Mouse (Mus musculus) MEL (cell line): Measurements from ENCODE around the gene Gm42688. TPM values are rescaled to one million over a fixed set of nuclear protein-coding genes. Genes with fewer than 3 reads are reported as not detected.

ENCODE experiments used
- DNase-seq: peaks from one replicate; pipeline ENCODE4 v3.0.0; 2011; ENCODE audit warnings: low read depth, low spot score
- H3K27ac ChIP-seq: 2 replicates; pipeline ENCODE4 v1.5.1; 2012; ENCODE audit warnings: low read depth, mild to moderate bottlenecking, control low read depth, low read length, moderate library complexity; ENCODE audit not compliant: control insufficient read depth
- H3K27me3 ChIP-seq, 2 experiments: fragments of 150-350 bp in 1 of 2; sonication (generic) in 1 of 2; 2 replicates each; pipeline ENCODE4 v1.6.1; 2012; ENCODE audit warnings: low read length in 2 of 2, mild to moderate bottlenecking in 2 of 2, improper control_type of control experiment in 1 of 2, moderate library complexity in 1 of 2; ENCODE audit not compliant: insufficient read depth in 2 of 2, control insufficient read depth in 1 of 2
- H3K36me3 ChIP-seq, 2 experiments: 2 replicates each; pipeline ENCODE4 v1.6.1; 2012 to 2014; ENCODE audit warnings: low read length in 2 of 2, improper control_type of control experiment in 1 of 2, inconsistent platforms in 1 of 2, mild to moderate bottlenecking in 1 of 2; ENCODE audit not compliant: insufficient read depth in 2 of 2, control insufficient read depth in 1 of 2
- H3K4me1 ChIP-seq, 2 experiments: fragments of 150-350 bp in 1 of 2; sonication (generic) in 1 of 2; 2 replicates each; pipeline ENCODE4 v1.6.1; 2012; ENCODE audit warnings: low read length in 2 of 2, improper control_type of control experiment in 1 of 2, mild to moderate bottlenecking in 1 of 2; ENCODE audit not compliant: insufficient read depth in 2 of 2, control insufficient read depth in 1 of 2
- H3K4me3 ChIP-seq, 2 experiments: fragments of 150-350 bp in 1 of 2; sonication (generic) in 1 of 2; 2 replicates each; pipeline ENCODE4 v1.5.1; 2012; ENCODE audit warnings: low read depth in 2 of 2, low read length in 2 of 2, mild to moderate bottlenecking in 2 of 2, moderate library complexity in 2 of 2, control low read depth in 1 of 2, improper control_type of control experiment in 1 of 2; ENCODE audit not compliant: control insufficient read depth in 1 of 2, insufficient read depth in 1 of 2
- H3K79me2 ChIP-seq: 2 replicates; pipeline ENCODE4 v1.6.1; 2012; ENCODE audit warnings: mild to moderate bottlenecking, low read length, moderate library complexity; ENCODE audit not compliant: control insufficient read depth, poor library complexity, insufficient read depth
- H3K9ac ChIP-seq: 2 replicates; pipeline ENCODE4 v1.6.1; 2012; ENCODE audit warnings: low read depth, mild to moderate bottlenecking, control low read depth, low read length, moderate library complexity; ENCODE audit not compliant: control insufficient read depth, poor library complexity, severe bottlenecking
- H3K9me3 ChIP-seq: fragments of 150-350 bp; sonication (generic); replicated peaks from 2 replicates; pipeline ENCODE4 v1.6.1; 2012; ENCODE audit warnings: mild to moderate bottlenecking, low read length, improper control_type of control experiment, moderate library complexity; ENCODE audit not compliant: insufficient read depth
- BHLHE40 ChIP-seq: IDR thresholded peaks from 2 replicates; pipeline ENCODE4 v1.6.1; 2012; ENCODE audit warnings: low read depth, mild to moderate bottlenecking, inconsistent platforms, low read length, improper control_type of control experiment, borderline replicate concordance
- CHD1 ChIP-seq: IDR thresholded peaks from 2 replicates; pipeline ENCODE4 v1.6.1; 2012; ENCODE audit warnings: low read depth, mild to moderate bottlenecking, inconsistent platforms, low read length, improper control_type of control experiment
- CHD2 ChIP-seq: IDR thresholded peaks from 2 replicates; pipeline ENCODE4 v1.6.1; 2011; ENCODE audit warnings: low read length, improper control_type of control experiment
- CTCF ChIP-seq, 3 experiments: IDR thresholded peaks in 2 of 3; conservative IDR thresholded peaks in 1 of 3; 2 replicates each; pipeline ENCODE4 v1.5.1; 2011 to 2012; ENCODE audit warnings: low read length in 3 of 3, low read depth in 2 of 3, mild to moderate bottlenecking in 2 of 3, improper control_type of control experiment in 1 of 3, inconsistent platforms in 1 of 3, mixed read lengths in 1 of 3, moderate library complexity in 1 of 3; ENCODE audit not compliant: control insufficient read depth in 1 of 3, insufficient read depth in 1 of 3, poor library complexity in 1 of 3, severe bottlenecking in 1 of 3
- E2F4 ChIP-seq: IDR thresholded peaks from 2 replicates; pipeline ENCODE4 v1.6.1; 2011; ENCODE audit warnings: low read depth, low read length, improper control_type of control experiment, borderline replicate concordance
- ELF1 ChIP-seq: IDR thresholded peaks from 2 replicates; pipeline ENCODE4 v1.6.1; 2014; ENCODE audit warnings: low read depth, mild to moderate bottlenecking, inconsistent platforms, low read length, improper control_type of control experiment, moderate library complexity
- EP300 ChIP-seq, 2 experiments: IDR thresholded peaks; 2 replicates each; pipeline ENCODE4 v1.6.1; 2011; ENCODE audit warnings: improper control_type of control experiment in 2 of 2, low read length in 2 of 2, low read depth in 1 of 2, mild to moderate bottlenecking in 1 of 2
- ETS1 ChIP-seq: IDR thresholded peaks from 2 replicates; pipeline ENCODE4 v1.6.1; 2012; ENCODE audit warnings: low read depth, mild to moderate bottlenecking, inconsistent platforms, low read length, improper control_type of control experiment, moderate library complexity
- GABPA ChIP-seq: IDR thresholded peaks from 2 replicates; pipeline ENCODE4 v1.6.1; 2012; ENCODE audit warnings: low read depth, mild to moderate bottlenecking, inconsistent platforms, low read length, improper control_type of control experiment, moderate library complexity
- GATA1 ChIP-seq: IDR thresholded peaks from 2 replicates; pipeline ENCODE4 v1.6.1; 2011; ENCODE audit warnings: low read depth, low read length, improper control_type of control experiment
- HCFC1 ChIP-seq: IDR thresholded peaks from 2 replicates; pipeline ENCODE4 v1.6.1; 2012; ENCODE audit warnings: low read depth, mild to moderate bottlenecking, inconsistent platforms, low read length, improper control_type of control experiment, moderate library complexity
- JUND ChIP-seq: IDR thresholded peaks from 2 replicates; pipeline ENCODE4 v1.6.1; 2011; ENCODE audit warnings: low read depth, mild to moderate bottlenecking, improper control_type of control experiment, low read length
- KAT2A ChIP-seq: conservative IDR thresholded peaks from 2 replicates; pipeline ENCODE4 v1.6.1; 2012; ENCODE audit warnings: low read depth, low read length, improper control_type of control experiment, inconsistent platforms
- MAFK ChIP-seq: IDR thresholded peaks from 2 replicates; pipeline ENCODE4 v1.6.1; 2011; ENCODE audit warnings: low read depth, mild to moderate bottlenecking, low read length, improper control_type of control experiment, borderline replicate concordance
- MAX ChIP-seq: IDR thresholded peaks from 2 replicates; pipeline ENCODE4 v1.6.1; 2011; ENCODE audit warnings: low read length, improper control_type of control experiment
- MAZ ChIP-seq: IDR thresholded peaks from 2 replicates; pipeline ENCODE4 v1.6.1; 2012; ENCODE audit warnings: low read depth, mild to moderate bottlenecking, inconsistent platforms, low read length, improper control_type of control experiment
- MEF2A ChIP-seq: IDR thresholded peaks from 2 replicates; pipeline ENCODE4 v1.6.1; 2014; ENCODE audit warnings: low read depth, mild to moderate bottlenecking, inconsistent platforms, low read length, improper control_type of control experiment; ENCODE audit not compliant: poor library complexity, insufficient replicate concordance, severe bottlenecking; ENCODE audit errors: extremely low read depth
- MXI1 ChIP-seq: IDR thresholded peaks from 2 replicates; pipeline ENCODE4 v1.6.1; 2011; ENCODE audit warnings: mild to moderate bottlenecking, low read depth, low read length, improper control_type of control experiment
- MYB ChIP-seq: IDR thresholded peaks from 2 replicates; pipeline ENCODE4 v1.6.1; 2011; ENCODE audit warnings: mild to moderate bottlenecking, low read depth, low read length, improper control_type of control experiment
- MYC ChIP-seq: IDR thresholded peaks from 2 replicates; pipeline ENCODE4 v1.6.1; 2011; ENCODE audit warnings: low read depth, mild to moderate bottlenecking, low read length, improper control_type of control experiment, moderate library complexity
- NELFE ChIP-seq: IDR thresholded peaks from 2 replicates; pipeline ENCODE4 v1.6.1; 2011; ENCODE audit warnings: low read depth, low read length, improper control_type of control experiment
- NRF1 ChIP-seq: IDR thresholded peaks from 2 replicates; pipeline ENCODE4 v1.6.1; 2014; ENCODE audit warnings: low read depth, mild to moderate bottlenecking, inconsistent platforms, low read length, improper control_type of control experiment, moderate library complexity; ENCODE audit not compliant: poor library complexity, insufficient read depth, severe bottlenecking
- POLR2A ChIP-seq, 2 experiments: IDR thresholded peaks; 2 replicates each; pipeline ENCODE4 v1.6.1; 2011 to 2012; ENCODE audit warnings: low read length in 2 of 2, mild to moderate bottlenecking in 2 of 2, control low read depth in 1 of 2, improper control_type of control experiment in 1 of 2, low read depth in 1 of 2, moderate library complexity in 1 of 2; ENCODE audit not compliant: control insufficient read depth in 1 of 2, insufficient read depth in 1 of 2, poor library complexity in 1 of 2
- POLR2AphosphoS2 ChIP-seq: IDR thresholded peaks from 2 replicates; pipeline ENCODE4 v1.6.1; 2011; ENCODE audit warnings: low read length, improper control_type of control experiment
- POLR2AphosphoS5 ChIP-seq: IDR thresholded peaks from 2 replicates; pipeline ENCODE4 v1.6.1; 2012; ENCODE audit warnings: low read depth, borderline replicate concordance, mild to moderate bottlenecking, inconsistent platforms, low read length, moderate library complexity, mixed read lengths
- RAD21 ChIP-seq: IDR thresholded peaks from 2 replicates; pipeline ENCODE4 v1.6.1; 2011; ENCODE audit warnings: mild to moderate bottlenecking, low read depth, low read length, improper control_type of control experiment
- RCOR1 ChIP-seq: IDR thresholded peaks from 2 replicates; pipeline ENCODE4 v1.6.1; 2012; ENCODE audit warnings: low read depth, mild to moderate bottlenecking, inconsistent platforms, low read length, improper control_type of control experiment
- SMC3 ChIP-seq: IDR thresholded peaks from 2 replicates; pipeline ENCODE4 v1.6.1; 2011; ENCODE audit warnings: low read depth, low read length, improper control_type of control experiment
- TBP ChIP-seq: IDR thresholded peaks from 2 replicates; pipeline ENCODE4 v1.8.0; 2011; ENCODE audit warnings: low read depth, low read length, improper control_type of control experiment
- UBTF ChIP-seq: IDR thresholded peaks from 2 replicates; pipeline ENCODE4 v1.6.1; 2012; ENCODE audit warnings: low read depth, mild to moderate bottlenecking, inconsistent platforms, low read length, improper control_type of control experiment, moderate library complexity, borderline replicate concordance; ENCODE audit not compliant: insufficient read depth
- USF1 ChIP-seq: IDR thresholded peaks from 2 replicates; pipeline ENCODE4 v1.6.1; 2014; ENCODE audit warnings: low read depth, mild to moderate bottlenecking, inconsistent platforms, low read length, improper control_type of control experiment, moderate library complexity
- USF2 ChIP-seq, 2 experiments: IDR thresholded peaks; 2 replicates each; pipeline ENCODE4 v1.6.1; 2011 to 2012; ENCODE audit warnings: improper control_type of control experiment in 2 of 2, low read length in 2 of 2, borderline replicate concordance in 1 of 2, inconsistent platforms in 1 of 2, low read depth in 1 of 2, mild to moderate bottlenecking in 1 of 2; ENCODE audit not compliant: insufficient read depth in 1 of 2
- ZC3H11A ChIP-seq: IDR thresholded peaks from 2 replicates; pipeline ENCODE4 v1.6.1; 2012; ENCODE audit warnings: low read depth, mild to moderate bottlenecking, inconsistent platforms, low read length, improper control_type of control experiment
- ZKSCAN1 ChIP-seq: IDR thresholded peaks from 2 replicates; pipeline ENCODE4 v1.6.1; 2012; ENCODE audit warnings: low read depth, mild to moderate bottlenecking, inconsistent platforms, low read length, improper control_type of control experiment, moderate library complexity
- ZMIZ1 ChIP-seq: IDR thresholded peaks from 2 replicates; pipeline ENCODE4 v1.6.1; 2012; ENCODE audit warnings: low read depth, mild to moderate bottlenecking, inconsistent platforms, low read length, improper control_type of control experiment, moderate library complexity
- ZNF384 ChIP-seq: IDR thresholded peaks from 2 replicates; pipeline ENCODE4 v1.6.1; 2012; ENCODE audit warnings: low read depth, mild to moderate bottlenecking, inconsistent platforms, low read length, improper control_type of control experiment
- polyA plus RNA-seq, 2 experiments: library from polyadenylated mRNA; stranded (reverse) in 1 of 2; unstranded in 1 of 2; fragments of >175 nt in 1 of 2; fragments of >200 nt in 1 of 2; gene quantifications; 2 replicates each; pipeline versions ENCODE4 v1.2.1 to v1.2.4; 2012; ENCODE audit warnings: low replicate concordance in 2 of 2, low read depth in 1 of 2; ENCODE audit not compliant: insufficient read length in 2 of 2, insufficient read depth in 1 of 2, missing spikeins in 1 of 2
- total RNA-seq: library from RNA; depleted of rRNA; stranded (reverse); fragments of 300-350 nt; gene quantifications from 2 replicates; pipeline ENCODE4 v1.2.3, GENCODE M21; 2012; rRNA removed

Gm42688 gene
- 2.2 and 2.5 TPM in 2 replicates for total RNA-seq
- polyA plus RNA-seq: 1 to 10 TPM in 1 of 2 experiments, not detected in 1; 4.8 TPM

DNA sequence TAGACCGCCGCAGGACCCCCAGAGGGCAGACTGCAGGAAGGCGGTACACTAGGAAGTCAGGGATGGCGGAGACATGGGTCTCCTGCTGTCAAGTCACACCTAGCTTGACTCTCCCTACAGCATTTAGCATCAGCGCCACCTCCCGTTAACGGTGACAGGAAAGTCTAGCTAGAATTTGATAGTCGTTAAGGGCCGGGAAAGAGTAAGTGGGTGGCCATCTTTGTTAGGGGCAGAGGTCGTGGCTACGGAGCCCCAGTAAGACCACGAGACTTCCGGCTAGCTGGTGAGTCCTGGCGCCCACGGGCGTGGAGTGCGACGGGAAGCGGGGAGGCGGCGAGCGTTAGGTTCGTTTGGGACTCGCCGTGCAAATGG, at the start of gene Gm42688, which contains the start of gene Ccdc142:
Gm42688 (plus strand) TSS at position 302 of the 372 bp plus-strand sequence.
Ccdc142 (plus strand) TSS at position 286 of the 372 bp plus-strand sequence.
- Histone ChIP-seq H3K27ac (peak within 1 kb of the TSS; percentile 63), H3K36me3 (peaks cover 1 to 8% of the 10 kb centered on the region in 2 experiments; a peak in 3 of 4 replicates), H3K27me3 (no peaks in the 10 kb centered on the region), H3K9ac (peak within 1 kb of the TSS; percentile 76), H3K4me3 (peak within 1 kb of the TSS; percentile 66), H3K9me3 (no peaks in the 10 kb centered on the region), H3K79me2 (peaks cover 12% of the 10 kb centered on the region), H3K4me1 (peaks cover 0 to 7% of the 10 kb centered on the region in 2 experiments; a peak in 3 of 4 replicates)
- DNase-seq: peak; percentile 95
- TF ChIP-seq MXI1 (peak; percentile 92), ZKSCAN1 (no peak), CHD1 (no peak; the same call in 1 of the 2 replicates), MAFK (no peak), ZMIZ1 (no peak), RCOR1 (no peak), ZNF384 (no peak), CHD2 (no peak), POLR2AphosphoS2 (peak; percentile 34), ZC3H11A (peak; percentile 68), GABPA (no peak), EP300 (IDR thresholded peaks at IDR 0.05; ENCODE audit: low read depth in 1 of 2, low read length in 2 of 2) (no peak; a peak in 1 of 4 replicates), MAZ (no peak; the same call in 1 of the 2 replicates), GATA1 (0 out of 2 replicates have a peak, but pooled peaks have one; percentile 11), TBP (peak; percentile 58; the same call in 1 of the 2 replicates), CTCF (IDR thresholded peaks at IDR 0.05 in 2 of 3, conservative IDR thresholded peaks at IDR 0.05 in 1 of 3; ENCODE audit: control insufficient read depth in 1 of 3, insufficient read depth in 1 of 3, low read depth in 2 of 3, low read length in 3 of 3, poor library complexity in 1 of 3, severe bottlenecking in 1 of 3) (peak; percentile 17 to 82 (median 31); a peak in 4 of 6 replicates), USF1 (peak; percentile 84), MEF2A (no peak), MYB (peak; percentile 68), POLR2AphosphoS5 (no peak), USF2 (IDR thresholded peaks at IDR 0.05; ENCODE audit: borderline replicate concordance in 1 of 2, insufficient read depth in 1 of 2, low read depth in 1 of 2, low read length in 2 of 2) (no peak), NELFE (peak; percentile 52; the same call in 1 of the 2 replicates), HCFC1 (peak; percentile 97), MYC (peak; percentile 47; the same call in 1 of the 2 replicates), BHLHE40 (peak; percentile 47; the same call in 1 of the 2 replicates), ELF1 (peak; percentile 86), JUND (no peak), UBTF (peak; percentile 44; the same call in 1 of the 2 replicates), E2F4 (peak; percentile 23; the same call in 1 of the 2 replicates), ETS1 (peak; percentile 58; the same call in 1 of the 2 replicates), POLR2A (IDR thresholded peaks at IDR 0.05; ENCODE audit: control insufficient read depth in 1 of 2, insufficient read depth in 1 of 2, low read depth in 1 of 2, low read length in 2 of 2, poor library complexity in 1 of 2) (peak in 1 of 2 experiments; percentile 81; a peak in 2 of 4 replicates), NRF1 (0 out of 2 replicates have a peak, but pooled peaks have one; percentile 30), MAX (peak; percentile 48), KAT2A (no peak; the same call in 1 of the 2 replicates), RAD21 (peak; percentile 65), SMC3 (peak; percentile 83)
